Mouse (Mus musculus) kidney, embryonic 15.5 days (tissue): ENCODE results near the gene Rab5if. TPM values are rescaled to one million over a fixed set of nuclear protein-coding genes. Genes with fewer than 3 reads are reported as not detected.
A peak's percentile ranks its signal among the peaks of the same experiment; 100 is the strongest.

Experiments used
- ATAC-seq: fragments of 200-750 bp; cut with Nextera tagmentation; replicated peaks from 2 replicates; pipeline ENCODE4 v1.8.0; 2017; ENCODE audit warnings: moderate TSS enrichment; ENCODE audit not compliant: low FRiP score
- H3K27ac ChIP-seq: fragments of 300-500 bp; sonication (generic); 2 replicates; pipeline ENCODE4 v1.5.1; 2015; ENCODE audit warnings: mild to moderate bottlenecking, inconsistent platforms
- H3K27me3 ChIP-seq: fragments of 300-500 bp; sonication (generic); 2 replicates; pipeline ENCODE4 v1.6.1; 2015; ENCODE audit warnings: inconsistent platforms
- H3K36me3 ChIP-seq: fragments of 300-500 bp; sonication (generic); 2 replicates; pipeline ENCODE4 v1.6.1; 2015; ENCODE audit warnings: inconsistent platforms
- H3K4me1 ChIP-seq: fragments of 300-500 bp; sonication (generic); 2 replicates; pipeline ENCODE4 v1.6.1; 2015; ENCODE audit warnings: inconsistent platforms
- H3K4me2 ChIP-seq: fragments of 300-500 bp; sonication (generic); 2 replicates; pipeline ENCODE4 v1.6.1; 2015; ENCODE audit warnings: moderate library complexity, mild to moderate bottlenecking, inconsistent platforms
- H3K4me3 ChIP-seq: fragments of 300-500 bp; sonication (generic); replicated peaks from 2 replicates; pipeline ENCODE4 v1.5.1; 2015; ENCODE audit warnings: mild to moderate bottlenecking, inconsistent platforms
- H3K9ac ChIP-seq: fragments of 300-500 bp; sonication (generic); 2 replicates; pipeline ENCODE4 v1.6.1; 2015; ENCODE audit warnings: mild to moderate bottlenecking, inconsistent platforms
- H3K9me3 ChIP-seq: fragments of 300-500 bp; sonication (generic); replicated peaks from 2 replicates; pipeline ENCODE4 v1.6.1; 2016; ENCODE audit warnings: inconsistent platforms
- WGBS: fragments of 180-500 bp; shearing (Covaris S2); methylation state at CpG from one replicate; pipeline ENCODE4 v1.1.7; 2015; ENCODE audit warnings: mixed read lengths; 5-methylcytosine and 5-hydroxymethylcytosine counted together
- polyA plus RNA-seq: library from polyadenylated mRNA; unstranded; fragments of >200 nt; fragmentation: Nextera tagmentation; extraction: Ambion mirVana; gene quantifications from 2 replicates; pipeline ENCODE4 v1.2.1, GENCODE M21; 2015

The Rab5if gene
- polyA plus RNA-seq, 1 experiment from 2014 or later: 174 TPM

GRCm38 (mm10) chr2:156858671-156859070 lies 4.3 kb upstream of the Rab5if start:
- 0 out of 2 replicates have a peak overlapping the region, but pooled peaks have one; percentile 37 for H3K27ac ChIP-seq
- H3K27me3 ChIP-seq: no peaks in the 10 kb centered on the region
- H3K4me3 ChIP-seq: no peak overlapping the region
- no peak for ATAC-seq
- H3K9me3 ChIP-seq: no peaks in the 10 kb centered on the region
- no peak overlapping the region for H3K9ac ChIP-seq
- H3K4me1 ChIP-seq: peaks cover 14% of the 10 kb centered on the region
- H3K4me2 ChIP-seq: no peak overlapping the region
- peaks cover 46% of the 10 kb centered on the region for H3K36me3 ChIP-seq
- 72% methylated on average over 7 of the region's 7 CpGs for WGBS

GRCm38 (mm10) chr2:156862041-156862717 lies 749 bp upstream of the Rab5if start:
- peak overlapping the region; percentile 77 for H3K4me2 ChIP-seq
- peaks cover 29% of the 10 kb centered on the region for H3K4me1 ChIP-seq
- peak; percentile 10; the same call in 1 of the 2 replicates for ATAC-seq
- peaks cover 46% of the 10 kb centered on the region for H3K36me3 ChIP-seq
- no peaks in the 10 kb centered on the region for H3K9me3 ChIP-seq
- peak overlapping the region; percentile 78 for H3K9ac ChIP-seq
- peak overlapping the region; percentile 87 for H3K4me3 ChIP-seq
- H3K27me3 ChIP-seq: no peaks in the 10 kb centered on the region
- H3K27ac ChIP-seq: peak overlapping the region; percentile 97
- WGBS: under 1% methylated on average over 19 of the region's 19 CpGs

DNA sequence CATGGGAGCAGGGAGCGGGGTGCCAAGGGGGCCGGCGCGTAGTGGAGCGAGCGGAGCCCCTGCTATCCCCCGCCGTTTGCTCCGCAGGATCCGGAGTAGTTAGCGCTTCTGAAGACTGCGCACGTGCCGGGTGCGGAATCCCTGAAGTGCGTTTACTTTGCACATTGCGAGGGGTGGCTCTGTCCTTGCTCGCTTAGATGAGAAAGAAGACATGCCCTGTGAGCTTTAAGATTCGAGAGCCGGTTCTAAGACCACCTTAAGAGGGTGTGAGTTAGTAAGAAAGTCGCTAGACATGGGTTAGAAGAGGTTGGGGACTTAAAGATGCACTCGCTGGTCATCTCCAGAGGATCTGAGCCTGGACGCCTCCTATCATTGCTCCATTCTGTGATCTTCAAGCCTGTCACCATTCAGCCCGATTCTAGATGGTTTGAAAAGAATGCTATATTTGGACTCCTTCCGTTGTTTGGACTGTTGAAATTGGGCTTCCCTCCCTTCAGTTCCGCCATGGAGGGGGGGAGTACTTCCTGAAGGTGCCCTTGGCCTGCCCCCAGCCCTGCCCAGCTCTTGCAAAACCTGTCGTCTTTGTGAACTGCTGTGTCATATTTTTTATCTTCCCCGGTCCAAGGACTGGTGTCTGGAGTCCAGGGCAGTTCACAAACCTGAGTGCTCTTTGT lies 696 bp downstream of the Rab5if start:
- ATAC-seq: no peak
- under 1% methylated on average over 28 of the region's 28 CpGs for WGBS

GRCm38 (mm10) chr2:156864481-156864880 lies 1.6 kb downstream of the Rab5if start:
- ATAC-seq: no peak
- no peaks in the 10 kb centered on the region for H3K9me3 ChIP-seq
- H3K36me3 ChIP-seq: peaks cover 53% of the 10 kb centered on the region
- H3K4me2 ChIP-seq: peak overlapping the region; percentile 86
- H3K9ac ChIP-seq: peak overlapping the region; percentile 99; the same call in 1 of the 2 replicates
- no peaks in the 10 kb centered on the region for H3K27me3 ChIP-seq
- H3K4me1 ChIP-seq: peaks cover 26% of the 10 kb centered on the region
- H3K4me3 ChIP-seq: peak overlapping the region; percentile 87
- WGBS: 79% methylated on average over 3 of the region's 3 CpGs
- peak overlapping the region; percentile 81; the same call in 1 of the 2 replicates for H3K27ac ChIP-seq

More for the DNA sequence above, 696 bp downstream of the Rab5if start:
- H3K4me1 ChIP-seq: peaks cover 26% of the 10 kb centered on the region
- H3K9ac ChIP-seq: peak overlapping the region; percentile 99
- H3K27me3 ChIP-seq: no peaks in the 10 kb centered on the region
- peak overlapping the region; percentile 86 for H3K4me2 ChIP-seq
- peak overlapping the region; percentile 81 for H3K27ac ChIP-seq
- H3K36me3 ChIP-seq: peaks cover 47% of the 10 kb centered on the region
- no peaks in the 10 kb centered on the region for H3K9me3 ChIP-seq
- H3K4me3 ChIP-seq: peak overlapping the region; percentile 87

GRCm38 (mm10) chr2:156868994-156869393 lies 6.1 kb downstream of the Rab5if start:
- Histone ChIP-seq H3K4me2 (no peak overlapping the region), H3K9ac (no peak overlapping the region), H3K4me1 (peaks cover 21% of the 10 kb centered on the region), H3K4me3 (no peak overlapping the region), H3K27ac (no peak overlapping the region), H3K27me3 (no peaks in the 10 kb centered on the region), H3K36me3 (peaks cover 91% of the 10 kb centered on the region), H3K9me3 (no peaks in the 10 kb centered on the region)
- ATAC-seq: no peak
- 79% methylated on average over 8 of the region's 8 CpGs for WGBS

GRCm38 (mm10) chr2:156869554-156869953 lies 6.6 kb downstream of the Rab5if start:
- Histone ChIP-seq H3K36me3 (peaks cover 95% of the 10 kb centered on the region), H3K27me3 (no peaks in the 10 kb centered on the region), H3K4me2 (no peak overlapping the region), H3K27ac (no peak overlapping the region), H3K9me3 (no peaks in the 10 kb centered on the region), H3K4me3 (no peak overlapping the region), H3K9ac (no peak overlapping the region), H3K4me1 (peaks cover 15% of the 10 kb centered on the region)
- 91% methylated on average over 7 of the region's 7 CpGs for WGBS
- ATAC-seq: no peak

- peaks cover 89% of the 10 kb centered on the region for H3K36me3 ChIP-seq
- no peak overlapping the region for H3K27ac ChIP-seq
- 48% methylated on average over 6 of the region's 6 CpGs for WGBS
- no peak overlapping the region for H3K9ac ChIP-seq
- H3K27me3 ChIP-seq: no peaks in the 10 kb centered on the region
- H3K4me2 ChIP-seq: no peak overlapping the region
- ATAC-seq: no peak
- H3K4me1 ChIP-seq: peaks cover 9% of the 10 kb centered on the region; the same call in 1 of the 2 replicates
- no peaks in the 10 kb centered on the region for H3K9me3 ChIP-seq
- H3K4me3 ChIP-seq: no peak overlapping the region
These were observed 7.6 kb downstream of the Rab5if start for GRCm38 (mm10) chr2:156870519-156870918.

GRCm38 (mm10) chr2:156873629-156874028 lies 10.7 kb downstream of the Rab5if start:
- Histone ChIP-seq H3K36me3 (peaks cover 60% of the 10 kb centered on the region), H3K4me2 (no peak overlapping the region), H3K9me3 (no peaks in the 10 kb centered on the region), H3K27ac (no peak overlapping the region), H3K4me3 (no peak overlapping the region), H3K27me3 (no peaks in the 10 kb centered on the region), H3K9ac (no peak overlapping the region), H3K4me1 (peaks cover 9% of the 10 kb centered on the region; the same call in 1 of the 2 replicates)
- WGBS: 28% methylated on average over 5 of the region's 5 CpGs
- peak; percentile 64; the same call in 1 of the 2 replicates for ATAC-seq

- Histone ChIP-seq H3K27me3 (no peaks in the 10 kb centered on the region), H3K36me3 (peaks cover 54% of the 10 kb centered on the region)
These were observed 11.3 kb downstream of the Rab5if start for GRCm38 (mm10) chr2:156874047-156874759.

DNA sequence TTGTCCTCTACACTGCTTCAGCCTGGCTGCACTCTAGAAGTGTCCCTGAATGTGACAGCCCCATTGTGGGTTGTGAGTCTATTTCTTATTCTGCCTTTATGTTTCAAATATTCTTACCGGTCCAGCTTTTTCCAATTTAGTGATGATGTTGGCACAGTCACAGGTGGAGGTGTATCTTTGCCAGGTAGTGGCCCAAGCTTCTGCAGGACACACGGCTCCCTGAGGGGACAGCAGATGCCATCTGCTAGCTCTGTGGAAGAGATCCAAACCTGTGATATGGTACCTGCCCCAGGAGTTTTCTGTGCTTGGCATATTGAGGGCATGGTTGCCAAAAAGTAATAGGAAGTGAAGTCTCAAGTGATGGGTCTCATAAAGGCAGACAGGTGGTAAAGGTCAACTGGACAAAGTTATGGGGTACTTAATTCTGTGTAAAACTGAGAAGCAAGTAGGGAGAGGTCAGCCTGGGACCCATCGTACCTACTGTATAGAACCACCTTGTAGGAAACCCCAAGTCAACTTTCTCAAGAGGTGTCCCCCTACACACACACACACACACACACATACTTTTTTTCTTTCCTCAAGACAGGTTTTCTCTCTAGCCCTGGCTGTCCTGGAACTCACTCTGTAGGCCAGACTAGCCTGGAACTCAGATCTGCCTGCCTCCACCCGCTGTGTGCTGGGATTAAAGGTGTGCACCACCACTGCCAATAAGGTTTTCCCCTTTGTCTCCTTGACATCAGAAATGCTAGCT lies 12.0 kb downstream of the Rab5if start:
- Histone ChIP-seq H3K36me3 (peaks cover 49% of the 10 kb centered on the region), H3K4me3 (no peak overlapping the region), H3K4me1 (peaks cover 7% of the 10 kb centered on the region; the same call in 1 of the 2 replicates), H3K27ac (no peak overlapping the region), H3K4me2 (no peak overlapping the region), H3K27me3 (no peaks in the 10 kb centered on the region), H3K9me3 (no peaks in the 10 kb centered on the region), H3K9ac (no peak overlapping the region)
- 94% methylated on average over 4 of the region's 4 CpGs for WGBS
- ATAC-seq: no peak

More at GRCm38 (mm10) chr2:156874047-156874759, 11.3 kb downstream of the Rab5if start:
- ATAC-seq: no peak
- H3K4me2 ChIP-seq: no peak overlapping the region
- H3K27ac ChIP-seq: no peak overlapping the region
- H3K9me3 ChIP-seq: no peaks in the 10 kb centered on the region
- peaks cover 9% of the 10 kb centered on the region; the same call in 1 of the 2 replicates for H3K4me1 ChIP-seq
- H3K4me3 ChIP-seq: no peak overlapping the region
- no peak overlapping the region for H3K9ac ChIP-seq
- 93% methylated on average over 8 of the region's 8 CpGs for WGBS

- Histone ChIP-seq H3K27me3 (no peaks in the 10 kb centered on the region), H3K4me1 (no peaks in the 10 kb centered on the region), H3K4me3 (no peak overlapping the region), H3K27ac (no peak overlapping the region), H3K36me3 (peaks cover 22% of the 10 kb centered on the region), H3K9me3 (no peaks in the 10 kb centered on the region), H3K9ac (no peak overlapping the region), H3K4me2 (no peak overlapping the region)
- no peak for ATAC-seq
- 57% methylated on average over 9 of the region's 9 CpGs for WGBS
These were observed 14.8 kb downstream of the Rab5if start for GRCm38 (mm10) chr2:156877726-156878125.
